Mouse (Mus musculus): ENCODE measurements around the gene 4930539E08Rik.

- TF ChIP-seq CTCF (IDR thresholded peaks at IDR 0.05; ENCODE audit: control insufficient read depth, insufficient read depth, insufficient replicate concordance, low read depth, low read length) (no peak), POLR2A (IDR thresholded peaks at IDR 0.05; ENCODE audit: control insufficient read depth, low read depth, low read length) (no peak)
These were observed 33.5 kb upstream of the 4930539E08Rik start for GRCm38 (mm10) chr17:28948661-28949060.

Measured in testis, adult 2 months (tissue).